Mouse (Mus musculus) megakaryocyte, embryonic 14.5 days (primary cell): ENCODE measurements around the gene Gm3417. TPM values are rescaled to one million over a fixed set of nuclear protein-coding genes. Genes with fewer than 3 reads are reported as not detected.
"Not testable (repeated sequence)": the region's sequence is repeated elsewhere in the genome, so short reads cannot be mapped to it uniquely, and the experiment has no call there.

Experiments used
- H3K27me3 ChIP-seq: replicated peaks from 2 replicates; pipeline ENCODE3; 2012; ENCODE audit warnings: inconsistent platforms
- H3K36me3 ChIP-seq: replicated peaks from 2 replicates; pipeline ENCODE3; 2012; ENCODE audit warnings: low read length, inconsistent platforms, mixed read lengths
- H3K4me1 ChIP-seq: 2 replicates; pipeline ENCODE4 v1.6.1; 2012; ENCODE audit warnings: inconsistent platforms
- H3K4me3 ChIP-seq: replicated peaks from 2 replicates; pipeline ENCODE3; 2012; ENCODE audit warnings: moderate library complexity, mild to moderate bottlenecking, inconsistent platforms
- H3K9me3 ChIP-seq: 2 replicates; pipeline ENCODE4 v1.6.1; 2012; ENCODE audit warnings: inconsistent platforms
- FLI1 ChIP-seq: IDR thresholded peaks from 2 replicates; pipeline ENCODE4 v1.6.1; 2012; ENCODE audit warnings: low read length, inconsistent platforms, mixed read lengths
- GATA1 ChIP-seq: IDR thresholded peaks from 3 replicates; pipeline ENCODE4 v1.6.1; 2012; ENCODE audit warnings: mixed read lengths, low read length, inconsistent platforms, borderline replicate concordance
- polyA plus RNA-seq: library from polyadenylated mRNA; stranded (reverse); fragments of >175 nt; gene quantifications from 2 replicates; pipeline ENCODE4 v1.2.3, GENCODE M21; 2012; ENCODE audit warnings: low replicate concordance; ENCODE audit not compliant: insufficient read depth

Gm3417 gene
- polyA plus RNA-seq, 1 experiment, result not detected

DNA sequence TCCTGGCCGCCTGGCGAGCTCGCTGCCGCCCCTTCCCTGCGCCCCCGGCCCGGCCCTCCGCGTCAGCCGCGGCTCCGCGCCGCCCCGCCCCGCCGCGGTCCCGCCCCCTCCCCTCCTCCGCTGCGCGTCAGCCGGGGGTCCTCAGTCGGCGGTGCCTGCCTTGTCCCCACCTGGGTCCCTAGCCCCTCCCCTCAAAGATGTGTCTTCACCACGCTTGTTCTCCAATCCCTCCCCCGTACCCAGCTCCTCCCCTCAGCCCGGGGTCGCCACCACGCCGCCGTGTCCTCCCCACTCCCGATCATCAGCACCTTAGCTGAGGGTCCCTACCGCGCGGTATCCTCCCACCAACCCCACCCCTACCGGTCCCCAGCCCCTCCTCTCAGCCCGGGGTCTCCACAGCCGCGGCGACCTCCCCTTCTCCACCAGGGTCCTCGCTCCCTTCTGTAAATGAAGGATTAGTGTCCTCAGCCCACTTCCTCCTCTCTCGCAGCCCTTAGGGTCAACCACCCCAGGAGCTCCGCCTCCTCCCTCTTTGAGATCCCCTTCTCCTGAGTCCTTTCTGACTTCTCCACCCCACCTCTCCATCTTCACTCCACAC is 16.9 kb downstream of the Gm3417 start:
- peaks cover 28% of the 10 kb centered on the region for H3K4me1 ChIP-seq
- H3K36me3 ChIP-seq, result peaks cover 16% of the 10 kb centered on the region

DNA sequence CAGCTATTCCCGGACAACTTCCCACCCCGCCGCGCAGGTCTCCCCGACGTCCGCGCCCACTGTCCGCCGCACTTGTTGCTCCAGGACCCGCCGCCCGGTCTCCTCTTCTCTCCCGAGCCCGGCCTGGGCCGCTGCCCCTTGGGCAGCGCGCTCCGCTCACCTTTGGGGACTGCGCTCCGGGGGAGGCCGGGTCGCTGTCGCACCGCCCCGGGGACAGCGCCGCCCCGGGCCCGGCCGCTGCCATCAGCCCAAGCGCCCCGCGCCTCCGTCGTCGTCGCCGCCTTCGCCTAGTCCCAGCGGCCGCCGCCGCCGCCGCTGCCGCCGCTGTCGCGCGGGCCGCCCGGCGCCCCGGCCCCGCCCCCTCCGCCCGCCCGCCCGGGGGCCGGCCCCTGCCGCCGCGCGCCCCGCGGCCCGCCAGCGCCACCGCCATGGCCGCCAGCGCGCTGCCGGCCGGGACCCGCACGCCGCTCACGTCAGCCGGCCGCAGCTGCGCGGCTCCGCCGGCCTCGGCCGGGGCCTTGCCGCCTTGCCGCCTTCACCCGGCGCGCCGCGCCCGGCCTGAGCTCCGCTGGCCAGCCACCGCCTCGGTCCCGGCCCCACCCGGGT is 17.5 kb downstream of the Gm3417 start, which contains the start of gene Phf10:
TSS of gene Phf10 (minus strand) at position 323 of the 606 bp plus-strand sequence.
- H3K36me3 ChIP-seq, result peaks cover 22% of the 10 kb centered on the region
- peak within 1 kb of the TSS; percentile 98 for H3K4me3 ChIP-seq
- H3K9me3 ChIP-seq, H3K27me3 ChIP-seq: not testable (repeated sequence)
- H3K4me1 ChIP-seq, result peaks cover 28% of the 10 kb centered on the region

More for the DNA sequence above, 16.9 kb downstream of the Gm3417 start:
- H3K4me3 ChIP-seq, H3K27me3 ChIP-seq, H3K9me3 ChIP-seq: not testable (repeated sequence)

DNA sequence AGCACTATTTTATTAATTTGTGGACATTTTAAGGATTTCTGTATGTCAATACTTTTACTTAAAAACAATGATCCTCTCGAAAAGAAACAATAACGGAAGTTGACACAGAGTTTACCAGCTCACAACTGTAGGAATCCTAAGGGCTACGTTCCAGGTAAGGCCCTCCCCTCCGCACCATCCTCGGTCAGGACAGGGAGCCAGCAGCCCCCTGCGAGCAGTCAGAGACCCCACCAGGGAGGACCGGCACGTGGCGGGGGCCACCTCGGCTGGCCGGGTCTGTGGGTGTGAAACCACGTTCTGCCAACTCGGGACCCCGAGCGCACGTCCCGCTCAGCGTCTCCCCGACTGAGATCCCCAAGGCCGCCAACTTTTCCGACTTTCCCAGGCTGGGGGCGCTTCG is 18.1 kb downstream of the Gm3417 start:
- peak overlapping the region; percentile 98 for H3K4me3 ChIP-seq
- H3K36me3 ChIP-seq, result peaks cover 24% of the 10 kb centered on the region
- TF ChIP-seq GATA1, result no peak
- no peak for TF ChIP-seq FLI1
- H3K4me1 ChIP-seq, result peaks cover 28% of the 10 kb centered on the region
- H3K9me3 ChIP-seq, result no peaks in the 10 kb centered on the region
- no peaks in the 10 kb centered on the region for H3K27me3 ChIP-seq

DNA sequence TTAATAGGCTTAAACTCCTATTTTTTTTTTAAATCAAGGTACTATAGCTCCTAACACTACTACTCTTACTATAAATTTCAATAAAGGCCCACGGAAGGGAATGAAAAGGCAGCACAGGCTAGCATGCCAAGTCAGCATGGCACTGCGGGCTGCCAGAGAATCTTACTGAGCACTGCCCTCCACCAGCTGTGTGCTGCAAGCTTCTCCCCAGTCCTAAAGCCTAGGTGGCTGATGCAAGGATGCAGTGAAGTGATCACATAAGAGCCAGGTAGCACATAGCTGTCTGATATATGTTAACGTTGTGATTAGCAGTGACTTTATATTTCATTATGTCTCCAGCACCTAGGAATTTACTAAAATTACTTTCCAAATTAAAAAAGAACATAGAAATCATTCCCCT is 18.6 kb downstream of the Gm3417 start:
- TF ChIP-seq FLI1, result no peak
- no peak for TF ChIP-seq GATA1
- Histone ChIP-seq H3K4me1 (peaks cover 28% of the 10 kb centered on the region), H3K9me3 (no peaks in the 10 kb centered on the region), H3K27me3 (no peaks in the 10 kb centered on the region), H3K36me3 (peaks cover 28% of the 10 kb centered on the region), H3K4me3 (peak overlapping the region; percentile 98)

DNA sequence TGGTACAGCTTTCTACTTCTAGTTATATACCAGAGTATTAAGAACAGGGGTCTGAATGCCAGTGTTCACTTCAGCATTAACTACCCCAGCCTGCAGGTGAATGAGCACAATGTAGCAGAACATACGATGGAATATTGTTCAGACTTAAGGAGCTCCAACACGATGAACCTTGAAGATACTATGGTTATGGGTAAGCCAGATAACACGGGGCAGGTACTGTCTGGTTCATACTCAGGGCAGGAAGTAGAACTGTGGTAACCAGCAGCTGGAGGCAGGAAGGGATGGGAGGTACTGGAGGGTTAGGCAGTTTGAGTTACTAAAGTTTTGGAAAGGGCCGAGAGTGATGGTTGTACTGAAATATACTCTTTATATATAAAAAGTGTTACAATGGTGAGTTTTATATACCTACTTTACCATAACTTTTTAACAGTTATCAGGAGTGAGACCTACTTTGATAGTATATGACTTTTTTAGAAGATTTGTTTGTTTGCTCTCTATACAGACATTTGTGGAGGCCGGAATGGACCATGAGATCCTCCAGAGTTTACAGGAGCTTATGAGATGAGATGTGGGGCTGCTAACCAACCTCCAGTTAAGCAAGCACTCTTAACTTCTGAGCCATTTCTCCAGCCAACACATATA is 19.8 kb downstream of the Gm3417 start:
- Histone ChIP-seq H3K36me3 (peaks cover 39% of the 10 kb centered on the region), H3K27me3 (no peaks in the 10 kb centered on the region), H3K9me3 (no peaks in the 10 kb centered on the region), H3K4me3 (peak overlapping the region; percentile 64), H3K4me1 (peaks cover 34% of the 10 kb centered on the region)
- no peak for TF ChIP-seq GATA1
- no peak for TF ChIP-seq FLI1

DNA sequence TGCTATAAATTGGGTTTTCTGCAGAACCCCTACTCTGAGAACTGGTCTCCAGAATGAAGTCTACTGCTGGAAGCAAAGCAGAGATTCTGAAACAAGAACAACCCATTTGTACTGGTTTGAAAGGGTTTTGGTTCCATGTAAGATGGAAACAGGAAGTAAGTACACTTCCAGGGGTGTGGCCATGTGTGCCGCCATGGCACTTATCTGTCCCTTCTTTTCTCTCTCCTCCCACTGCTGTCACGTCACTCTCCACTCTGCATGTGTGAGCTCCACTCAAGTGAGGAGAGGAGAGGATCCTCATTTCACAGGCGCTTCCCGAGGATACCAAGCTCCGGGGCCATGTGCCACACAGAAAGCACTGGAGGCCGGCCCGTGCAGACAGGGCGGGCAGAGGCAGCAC is 25.1 kb downstream of the Gm3417 start:
- TF ChIP-seq FLI1, result no peak
- peaks cover 37% of the 10 kb centered on the region for H3K4me1 ChIP-seq
- no peaks in the 10 kb centered on the region for H3K27me3 ChIP-seq
- no peaks in the 10 kb centered on the region for H3K9me3 ChIP-seq
- H3K36me3 ChIP-seq, result peaks cover 89% of the 10 kb centered on the region
- H3K4me3 ChIP-seq, result peak overlapping the region; percentile 34

DNA sequence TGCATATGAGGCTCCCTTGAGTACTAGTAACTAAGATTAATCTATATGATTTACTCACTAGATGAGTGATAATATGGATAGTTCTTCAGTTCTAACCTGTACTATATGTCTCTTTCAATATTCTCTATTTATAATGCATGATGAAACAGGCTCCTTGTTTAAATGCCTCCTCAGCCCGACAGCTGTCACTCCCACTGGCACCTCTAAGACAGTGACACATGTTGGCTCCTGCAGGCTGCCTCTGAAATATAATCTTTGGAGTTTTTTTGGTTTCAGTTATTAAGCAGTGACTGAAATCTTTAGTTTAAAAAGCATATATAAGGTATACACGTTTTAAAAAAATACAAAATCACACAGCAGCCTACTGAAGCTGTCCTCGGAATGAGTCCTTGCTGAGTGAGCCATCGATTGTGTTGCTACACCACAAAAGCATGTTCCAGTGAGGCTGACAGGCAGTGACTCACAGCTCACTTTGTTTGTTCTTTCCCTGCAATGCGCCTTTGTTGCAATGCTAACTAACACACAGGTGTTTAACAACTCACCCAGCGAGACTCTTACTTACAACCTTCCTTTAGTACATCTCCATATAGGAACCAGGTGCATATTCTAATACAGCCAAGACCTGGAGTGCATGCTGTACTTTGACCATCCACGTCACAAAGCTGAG is 29.3 kb downstream of the Gm3417 start:
- Histone ChIP-seq H3K36me3 (peaks cover 97% of the 10 kb centered on the region), H3K27me3 (no peaks in the 10 kb centered on the region), H3K9me3 (no peaks in the 10 kb centered on the region), H3K4me1 (peaks cover 36% of the 10 kb centered on the region), H3K4me3 (no peak overlapping the region)
- TF ChIP-seq GATA1, result no peak
- TF ChIP-seq FLI1, result no peak

DNA sequence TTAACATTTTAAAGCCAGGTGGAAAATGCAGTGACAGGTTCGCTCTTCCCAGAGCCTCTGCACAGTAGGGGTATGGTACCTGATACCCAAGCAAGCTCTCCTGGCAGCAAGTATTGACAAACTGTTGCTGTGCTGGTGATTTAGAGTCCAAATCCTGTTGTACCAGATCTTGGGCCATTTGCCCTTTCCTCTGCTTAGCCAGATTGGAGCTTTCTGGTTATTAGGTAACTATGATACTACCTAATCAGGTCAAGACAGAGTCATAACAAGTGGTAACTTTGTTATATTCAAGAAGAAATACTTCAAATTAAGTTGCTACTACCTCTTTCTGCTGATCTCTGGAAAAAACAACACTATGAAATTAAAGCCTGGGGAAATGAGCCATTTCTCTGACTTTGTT is 34.0 kb downstream of the Gm3417 start:
- peaks cover 53% of the 10 kb centered on the region for H3K36me3 ChIP-seq
- TF ChIP-seq GATA1, result no peak
- no peak for TF ChIP-seq FLI1

DNA sequence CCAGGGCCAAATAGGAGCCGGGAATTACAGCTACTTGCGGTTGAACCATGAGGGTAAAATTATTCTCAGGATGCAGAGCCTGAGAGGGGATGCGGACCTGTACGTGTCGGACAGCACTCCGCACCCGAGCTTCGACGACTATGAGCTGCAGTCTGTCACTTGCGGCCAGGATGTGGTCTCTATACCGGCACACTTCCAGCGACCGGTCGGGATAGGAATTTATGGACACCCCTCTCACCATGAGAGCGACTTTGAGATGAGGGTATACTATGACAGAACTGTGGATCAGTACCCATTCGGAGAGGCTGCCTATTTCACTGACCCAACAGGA is 34.9 kb downstream of the Gm3417 start:
- peak overlapping the region; percentile 100 for H3K4me3 ChIP-seq
- H3K9me3 ChIP-seq, result no peaks in the 10 kb centered on the region
- no peak for TF ChIP-seq GATA1
- H3K4me1 ChIP-seq, result peaks cover 37% of the 10 kb centered on the region
- H3K27me3 ChIP-seq, result no peaks in the 10 kb centered on the region
- peaks cover 44% of the 10 kb centered on the region for H3K36me3 ChIP-seq

More for the DNA sequence above, 34.0 kb downstream of the Gm3417 start:
- H3K4me1 ChIP-seq, result peaks cover 37% of the 10 kb centered on the region
- peak overlapping the region; percentile 73 for H3K4me3 ChIP-seq
- H3K27me3 ChIP-seq, result no peaks in the 10 kb centered on the region
- H3K9me3 ChIP-seq, result no peaks in the 10 kb centered on the region

DNA sequence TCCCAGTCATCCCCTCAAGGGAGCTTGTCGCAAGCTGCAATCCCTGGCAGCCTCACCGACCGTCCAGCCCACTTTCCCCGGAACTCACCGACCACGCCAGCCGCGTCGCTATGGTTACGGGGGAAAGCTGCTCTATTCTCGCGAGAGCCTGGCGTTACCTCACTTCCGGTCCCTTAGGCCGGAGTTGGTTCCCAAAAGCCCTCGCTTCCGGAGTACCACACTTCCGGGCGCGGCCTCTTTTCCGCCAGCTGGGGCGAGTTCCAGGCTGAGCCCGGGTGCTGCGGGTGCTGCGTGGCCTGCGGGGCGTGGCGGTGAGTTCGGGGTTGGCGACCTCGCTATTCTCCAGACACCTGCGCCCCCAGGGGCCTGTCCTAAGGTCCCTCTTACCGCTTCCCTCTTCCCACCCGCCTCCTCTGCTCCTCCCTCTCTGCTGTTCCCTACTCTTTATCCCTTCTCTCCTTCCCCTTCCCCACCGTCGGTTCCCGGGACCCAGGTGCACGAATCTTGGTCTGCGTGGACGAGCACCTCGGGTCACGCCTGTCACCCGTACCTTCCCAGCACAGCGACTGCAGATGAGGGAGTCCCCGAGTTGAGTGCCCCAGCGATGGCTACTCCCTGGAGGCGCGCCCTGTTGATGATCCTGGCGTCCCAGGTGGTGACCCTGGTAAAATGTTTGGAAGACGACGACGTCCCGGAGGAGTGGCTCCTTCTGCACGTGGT is 35.4 kb downstream of the Gm3417 start, which contains the start of the genes Wdr27 and 1600012H06Rik:
TSS of gene Wdr27 (minus strand) at position 150 of the 720 bp plus-strand sequence.
TSS of gene 1600012H06Rik (plus strand) at position 176 of the 720 bp plus-strand sequence.
- H3K27me3 ChIP-seq, result no peaks in the 10 kb centered on the region
- H3K4me3 ChIP-seq, result peak within 1 kb of the TSS; percentile 100
- TF ChIP-seq GATA1 (no peak), FLI1 (peak; percentile 100)

DNA sequence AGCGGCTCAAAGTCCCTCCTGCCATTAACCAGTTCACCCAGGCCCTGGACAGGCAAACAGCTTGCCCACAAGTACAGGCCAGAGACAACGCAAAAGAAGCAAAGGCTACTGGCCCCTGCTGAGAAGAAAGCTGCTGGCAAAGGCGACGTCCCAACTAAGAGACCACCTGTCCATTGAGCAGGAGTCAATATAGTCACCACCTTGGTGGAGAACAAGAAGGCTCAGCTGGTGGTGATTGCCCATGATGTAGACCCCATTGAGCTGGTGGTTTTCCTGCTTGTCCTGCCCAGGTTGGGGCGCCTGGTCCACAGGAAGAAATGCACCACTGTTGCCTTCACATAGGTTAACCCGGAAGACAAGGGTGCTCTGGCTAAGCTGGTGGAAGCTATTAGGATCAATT is 36.4 kb downstream of the Gm3417 start:
- H3K27me3 ChIP-seq, H3K9me3 ChIP-seq: not testable (repeated sequence)
- Histone ChIP-seq H3K4me1 (peaks cover 37% of the 10 kb centered on the region), H3K36me3 (peaks cover 30% of the 10 kb centered on the region), H3K4me3 (peak overlapping the region; percentile 100)

More for the DNA sequence above, 35.4 kb downstream of the Gm3417 start, which contains the start of the genes Wdr27 and 1600012H06Rik:
- peaks cover 39% of the 10 kb centered on the region for H3K36me3 ChIP-seq
- H3K4me1 ChIP-seq, result peaks cover 37% of the 10 kb centered on the region
- H3K9me3 ChIP-seq, result no peaks in the 10 kb centered on the region
